Mouse (Mus musculus): ENCODE results near the gene Gm6993. TPM values are rescaled to one million over a fixed set of nuclear protein-coding genes. Genes with fewer than 3 reads are reported as not detected.

Gm6993 gene
- polyA plus RNA-seq, 1 experiment from 2014 or later = not detected

- H3K4me1 ChIP-seq (ENCODE audit: control insufficient read depth, insufficient read depth, low read length) = peaks cover 11% of the 10 kb centered on the region
- no peak overlapping the region for H3K4me2 ChIP-seq (ENCODE audit: low read depth, low read length)
- H3K4me3 ChIP-seq (ENCODE audit: low read length) = no peak overlapping the region
- no peak for ATAC-seq (replicated peaks; ENCODE audit: extremely low read depth, insufficient read depth, low FRiP score)
- no peak overlapping the region for H3K27ac ChIP-seq (ENCODE audit: low read length)
- no peaks in the 10 kb centered on the region for H3K36me3 ChIP-seq (ENCODE audit: control insufficient read depth, insufficient read depth)
- no peaks in the 10 kb centered on the region for H3K27me3 ChIP-seq (ENCODE audit: control insufficient read depth, insufficient read depth, low read length)
- H3K9me3 ChIP-seq (replicated peaks; ENCODE audit: control insufficient read depth, low read length) = no peaks in the 10 kb centered on the region
- 71% methylated on average over 6 of the region's 6 CpGs for WGBS
- no peak overlapping the region for H3K9ac ChIP-seq (ENCODE audit: low read length)
These were observed 25.6 kb upstream of the Gm6993 start for GRCm38 (mm10) chr12:31215003-31215402.

GRCm38 (mm10) chr12:31217232-31217631, 23.3 kb upstream of the Gm6993 start:
- Histone ChIP-seq H3K4me3 (ENCODE audit: low read length) (no peak overlapping the region), H3K4me1 (ENCODE audit: control insufficient read depth, insufficient read depth, low read length) (peaks cover 16% of the 10 kb centered on the region), H3K9ac (ENCODE audit: low read length) (no peak overlapping the region), H3K9me3 (replicated peaks; ENCODE audit: control insufficient read depth, low read length) (no peaks in the 10 kb centered on the region), H3K4me2 (ENCODE audit: low read depth, low read length) (no peak overlapping the region), H3K27me3 (ENCODE audit: control insufficient read depth, insufficient read depth, low read length) (no peaks in the 10 kb centered on the region), H3K36me3 (ENCODE audit: control insufficient read depth, insufficient read depth) (no peaks in the 10 kb centered on the region), H3K27ac (ENCODE audit: low read length) (no peak overlapping the region)
- WGBS = 88% methylated on average over 5 of the region's 5 CpGs
- no peak for ATAC-seq (replicated peaks; ENCODE audit: extremely low read depth, insufficient read depth, low FRiP score)

GRCm38 (mm10) chr12:31218774-31219173, 21.8 kb upstream of the Gm6993 start:
- Histone ChIP-seq H3K36me3 (ENCODE audit: control insufficient read depth, insufficient read depth) (no peaks in the 10 kb centered on the region), H3K4me3 (ENCODE audit: low read length) (no peak overlapping the region), H3K27ac (ENCODE audit: low read length) (no peak overlapping the region), H3K4me2 (ENCODE audit: low read depth, low read length) (no peak overlapping the region), H3K27me3 (ENCODE audit: control insufficient read depth, insufficient read depth, low read length) (no peaks in the 10 kb centered on the region), H3K9me3 (replicated peaks; ENCODE audit: control insufficient read depth, low read length) (no peaks in the 10 kb centered on the region), H3K9ac (ENCODE audit: low read length) (no peak overlapping the region), H3K4me1 (ENCODE audit: control insufficient read depth, insufficient read depth, low read length) (peaks cover 12% of the 10 kb centered on the region)
- no peak for ATAC-seq (replicated peaks; ENCODE audit: extremely low read depth, insufficient read depth, low FRiP score)
- 45% methylated on average over 3 of the region's 3 CpGs for WGBS

GRCm38 (mm10) chr12:31221522-31221921, 19.0 kb upstream of the Gm6993 start:
- Histone ChIP-seq H3K27ac (ENCODE audit: low read length) (no peak overlapping the region), H3K9ac (ENCODE audit: low read length) (no peak overlapping the region), H3K9me3 (replicated peaks; ENCODE audit: control insufficient read depth, low read length) (no peaks in the 10 kb centered on the region), H3K27me3 (ENCODE audit: control insufficient read depth, insufficient read depth, low read length) (no peaks in the 10 kb centered on the region), H3K4me1 (ENCODE audit: control insufficient read depth, insufficient read depth, low read length) (peaks cover 8% of the 10 kb centered on the region), H3K36me3 (ENCODE audit: control insufficient read depth, insufficient read depth) (no peaks in the 10 kb centered on the region), H3K4me2 (ENCODE audit: low read depth, low read length) (no peak overlapping the region), H3K4me3 (ENCODE audit: low read length) (no peak overlapping the region)
- ATAC-seq (replicated peaks; ENCODE audit: extremely low read depth, insufficient read depth, low FRiP score) = no peak
- WGBS = 43% methylated on average over 6 of the region's 6 CpGs

- Histone ChIP-seq H3K4me1 (ENCODE audit: control insufficient read depth, insufficient read depth, low read length) (peaks cover 8% of the 10 kb centered on the region), H3K4me3 (ENCODE audit: low read length) (no peak overlapping the region), H3K4me2 (ENCODE audit: low read depth, low read length) (no peak overlapping the region), H3K9me3 (replicated peaks; ENCODE audit: control insufficient read depth, low read length) (no peaks in the 10 kb centered on the region), H3K9ac (ENCODE audit: low read length) (no peak overlapping the region), H3K36me3 (ENCODE audit: control insufficient read depth, insufficient read depth) (no peaks in the 10 kb centered on the region), H3K27me3 (ENCODE audit: control insufficient read depth, insufficient read depth, low read length) (no peaks in the 10 kb centered on the region), H3K27ac (ENCODE audit: low read length) (no peak overlapping the region)
- WGBS = 39% methylated on average over 2 of the region's 2 CpGs
- ATAC-seq (replicated peaks; ENCODE audit: extremely low read depth, insufficient read depth, low FRiP score) = no peak
These were observed 18.3 kb upstream of the Gm6993 start for GRCm38 (mm10) chr12:31222282-31222681.

- no peaks in the 10 kb centered on the region for H3K9me3 ChIP-seq (replicated peaks; ENCODE audit: control insufficient read depth, low read length)
- no peak overlapping the region for H3K9ac ChIP-seq (ENCODE audit: low read length)
- no peaks in the 10 kb centered on the region for H3K27me3 ChIP-seq (ENCODE audit: control insufficient read depth, insufficient read depth, low read length)
- peaks cover 8% of the 10 kb centered on the region for H3K4me1 ChIP-seq (ENCODE audit: control insufficient read depth, insufficient read depth, low read length)
- no peak overlapping the region for H3K4me2 ChIP-seq (ENCODE audit: low read depth, low read length)
- H3K27ac ChIP-seq (ENCODE audit: low read length) = no peak overlapping the region
- ATAC-seq (replicated peaks; ENCODE audit: extremely low read depth, insufficient read depth, low FRiP score) = no peak
- no peaks in the 10 kb centered on the region for H3K36me3 ChIP-seq (ENCODE audit: control insufficient read depth, insufficient read depth)
- H3K4me3 ChIP-seq (ENCODE audit: low read length) = no peak overlapping the region
- WGBS = 44% methylated on average over 3 of the region's 3 CpGs
These were observed 17.8 kb upstream of the Gm6993 start for GRCm38 (mm10) chr12:31222741-31223140.

- no peak for ATAC-seq (replicated peaks; ENCODE audit: extremely low read depth, insufficient read depth, low FRiP score)
- 65% methylated on average over 8 of the region's 8 CpGs for WGBS
These were observed 15.1 kb upstream of the Gm6993 start for GRCm38 (mm10) chr12:31225451-31225850.

GRCm38 (mm10) chr12:31227167-31227566, 13.4 kb upstream of the Gm6993 start:
- Histone ChIP-seq H3K4me3 (ENCODE audit: low read length) (no peak overlapping the region), H3K27ac (ENCODE audit: low read length) (no peak overlapping the region), H3K27me3 (ENCODE audit: control insufficient read depth, insufficient read depth, low read length) (no peaks in the 10 kb centered on the region), H3K9me3 (replicated peaks; ENCODE audit: control insufficient read depth, low read length) (no peaks in the 10 kb centered on the region), H3K4me1 (ENCODE audit: control insufficient read depth, insufficient read depth, low read length) (peaks cover 18% of the 10 kb centered on the region), H3K36me3 (ENCODE audit: control insufficient read depth, insufficient read depth) (no peaks in the 10 kb centered on the region), H3K4me2 (ENCODE audit: low read depth, low read length) (no peak overlapping the region), H3K9ac (ENCODE audit: low read length) (no peak overlapping the region)
- ATAC-seq (replicated peaks; ENCODE audit: extremely low read depth, insufficient read depth, low FRiP score) = no peak
- 84% methylated on average over 3 of the region's 3 CpGs for WGBS

More at GRCm38 (mm10) chr12:31225451-31225850, 15.1 kb upstream of the Gm6993 start:
- no peak overlapping the region for H3K27ac ChIP-seq (ENCODE audit: low read length)
- H3K27me3 ChIP-seq (ENCODE audit: control insufficient read depth, insufficient read depth, low read length) = no peaks in the 10 kb centered on the region
- H3K36me3 ChIP-seq (ENCODE audit: control insufficient read depth, insufficient read depth) = no peaks in the 10 kb centered on the region
- H3K9ac ChIP-seq (ENCODE audit: low read length) = no peak overlapping the region
- no peaks in the 10 kb centered on the region for H3K9me3 ChIP-seq (replicated peaks; ENCODE audit: control insufficient read depth, low read length)
- H3K4me1 ChIP-seq (ENCODE audit: control insufficient read depth, insufficient read depth, low read length) = peaks cover 17% of the 10 kb centered on the region
- no peak overlapping the region for H3K4me3 ChIP-seq (ENCODE audit: low read length)
- no peak overlapping the region for H3K4me2 ChIP-seq (ENCODE audit: low read depth, low read length)

- Histone ChIP-seq H3K9me3 (replicated peaks; ENCODE audit: control insufficient read depth, low read length) (no peaks in the 10 kb centered on the region), H3K27ac (ENCODE audit: low read length) (peak overlapping the region; percentile 47; the same call in 1 of the 2 replicates), H3K4me1 (ENCODE audit: control insufficient read depth, insufficient read depth, low read length) (peaks cover 16% of the 10 kb centered on the region), H3K36me3 (ENCODE audit: control insufficient read depth, insufficient read depth) (no peaks in the 10 kb centered on the region), H3K4me2 (ENCODE audit: low read depth, low read length) (no peak overlapping the region), H3K9ac (ENCODE audit: low read length) (no peak overlapping the region; the same call in 1 of the 2 replicates), H3K27me3 (ENCODE audit: control insufficient read depth, insufficient read depth, low read length) (no peaks in the 10 kb centered on the region), H3K4me3 (ENCODE audit: low read length) (no peak overlapping the region)
- WGBS = 44% methylated on average over 7 of the region's 7 CpGs
- 0 out of 2 replicates have a peak, but pooled peaks have one; percentile 28 for ATAC-seq (replicated peaks; ENCODE audit: extremely low read depth, insufficient read depth, low FRiP score)
These were observed 11.7 kb upstream of the Gm6993 start for GRCm38 (mm10) chr12:31228878-31229277.

All from heart, embryonic 16.5 days (tissue).